Mouse (Mus musculus) B cell, adult 2 months (primary cell): ENCODE measurements around the gene Lipa.

ENCODE experiments used
- DNase-seq, 2 experiments: peaks; one replicate each; pipeline ENCODE4 v3.0.0; 2022

Gene Lipa

DNA sequence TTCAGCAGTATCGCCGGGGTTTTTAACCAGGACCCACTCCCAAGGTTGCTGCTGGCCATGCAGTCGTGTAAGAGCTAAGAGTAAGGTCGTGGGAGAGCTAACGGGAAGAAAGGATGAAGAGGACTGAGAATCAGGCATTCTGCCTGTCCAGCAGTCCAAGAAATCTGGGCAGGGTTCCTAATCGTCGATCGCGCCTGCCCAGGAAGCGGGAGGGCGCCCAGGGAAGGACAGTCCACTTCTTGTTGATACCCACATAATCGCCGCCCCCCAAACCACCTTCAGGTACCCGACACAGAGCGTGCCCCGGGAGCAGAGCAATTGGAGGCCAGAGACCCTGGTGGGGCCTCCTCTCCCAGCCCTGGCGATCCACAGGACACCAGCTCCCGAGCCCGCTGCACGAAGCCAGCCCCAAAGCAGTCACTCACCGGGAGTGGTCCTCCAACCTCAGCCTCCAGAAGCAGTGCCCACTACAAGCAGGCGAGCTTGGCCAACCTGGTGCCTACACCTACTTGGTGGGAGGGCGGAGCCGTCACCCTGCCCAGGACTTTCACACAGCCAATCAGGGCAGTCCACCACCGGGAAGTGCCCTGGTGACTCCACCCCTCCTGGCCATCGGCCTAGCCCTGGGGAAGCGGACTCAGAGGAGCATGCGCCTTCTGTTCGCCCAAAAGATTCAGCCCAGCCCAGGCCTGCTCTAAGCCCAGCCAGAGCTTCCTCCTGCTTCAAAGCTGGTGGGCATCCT, at the start of gene Lipa:
TSS of gene Lipa (minus strand) at position 534 of the 742 bp plus-strand sequence.
- peak; percentile 89 to 91 for DNase-seq

DNA sequence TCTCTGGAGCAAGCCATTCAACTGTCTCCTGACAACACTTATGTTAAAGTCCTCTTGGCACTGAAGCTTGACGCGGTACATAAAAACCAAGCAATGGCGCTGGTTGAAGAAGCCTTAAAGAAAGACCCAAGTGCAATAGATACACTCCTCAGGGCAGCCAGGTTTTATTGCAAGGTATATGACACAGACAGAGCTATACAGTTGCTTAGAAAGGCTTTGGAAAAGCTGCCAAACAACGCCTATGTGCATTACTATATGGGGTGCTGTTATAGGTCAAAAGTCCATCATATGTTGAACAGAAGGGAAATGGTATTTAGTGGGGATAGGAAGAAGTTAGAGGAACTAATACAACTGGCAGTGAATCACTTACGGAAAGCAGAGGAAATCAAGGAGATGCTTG, 46.4 kb upstream of the Lipa start:
- no peak for DNase-seq

DNA sequence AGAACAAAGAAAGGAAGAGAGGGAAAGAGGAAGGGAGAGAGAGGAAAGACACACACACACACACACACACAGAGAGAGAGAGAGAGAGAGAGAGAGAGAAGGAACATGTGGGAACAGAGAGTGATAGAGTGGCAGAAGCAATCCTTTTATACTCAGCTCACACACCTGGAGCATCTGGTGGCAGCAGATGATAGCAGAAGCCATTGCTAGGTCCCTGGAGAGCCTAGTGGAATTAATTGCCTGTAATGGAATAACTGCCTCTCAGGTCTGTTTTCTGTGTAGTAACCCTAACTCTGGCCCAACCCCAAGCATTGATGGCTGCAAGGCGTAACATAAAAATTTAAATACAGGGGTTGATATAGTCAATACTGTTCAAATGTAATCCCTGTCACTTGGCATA, 43.8 kb upstream of the Lipa start:
- DNase-seq = no peak

DNA sequence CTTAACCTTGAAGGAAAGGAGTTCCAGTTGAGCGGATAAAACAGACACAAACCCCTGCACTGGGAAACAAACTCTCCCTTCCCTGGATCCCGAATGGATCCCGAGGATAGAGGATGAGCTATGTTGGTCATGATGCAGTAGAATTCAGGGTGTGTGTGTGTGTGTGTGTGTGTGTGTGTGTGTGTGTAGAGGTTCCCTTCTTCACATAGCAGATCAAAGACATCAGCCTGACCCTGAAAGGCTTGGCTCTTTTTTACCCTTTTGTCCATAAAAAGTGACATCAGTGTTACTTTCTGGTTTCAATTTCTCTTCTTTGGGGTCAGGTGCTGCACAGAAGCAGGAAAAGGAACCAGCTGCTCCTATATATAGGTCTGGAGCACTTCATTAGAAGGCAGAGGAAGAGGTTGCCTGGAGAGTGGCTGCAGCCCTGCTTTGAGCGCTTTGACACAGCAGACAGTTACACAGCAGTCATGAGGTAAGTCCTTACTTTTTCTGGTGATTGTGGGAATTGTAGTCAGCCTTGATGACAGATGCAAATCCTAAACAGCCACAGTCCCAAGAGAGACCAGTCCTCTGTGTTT, 42.7 kb upstream of the Lipa start:
- peak; percentile 19 to 32 for DNase-seq

DNA sequence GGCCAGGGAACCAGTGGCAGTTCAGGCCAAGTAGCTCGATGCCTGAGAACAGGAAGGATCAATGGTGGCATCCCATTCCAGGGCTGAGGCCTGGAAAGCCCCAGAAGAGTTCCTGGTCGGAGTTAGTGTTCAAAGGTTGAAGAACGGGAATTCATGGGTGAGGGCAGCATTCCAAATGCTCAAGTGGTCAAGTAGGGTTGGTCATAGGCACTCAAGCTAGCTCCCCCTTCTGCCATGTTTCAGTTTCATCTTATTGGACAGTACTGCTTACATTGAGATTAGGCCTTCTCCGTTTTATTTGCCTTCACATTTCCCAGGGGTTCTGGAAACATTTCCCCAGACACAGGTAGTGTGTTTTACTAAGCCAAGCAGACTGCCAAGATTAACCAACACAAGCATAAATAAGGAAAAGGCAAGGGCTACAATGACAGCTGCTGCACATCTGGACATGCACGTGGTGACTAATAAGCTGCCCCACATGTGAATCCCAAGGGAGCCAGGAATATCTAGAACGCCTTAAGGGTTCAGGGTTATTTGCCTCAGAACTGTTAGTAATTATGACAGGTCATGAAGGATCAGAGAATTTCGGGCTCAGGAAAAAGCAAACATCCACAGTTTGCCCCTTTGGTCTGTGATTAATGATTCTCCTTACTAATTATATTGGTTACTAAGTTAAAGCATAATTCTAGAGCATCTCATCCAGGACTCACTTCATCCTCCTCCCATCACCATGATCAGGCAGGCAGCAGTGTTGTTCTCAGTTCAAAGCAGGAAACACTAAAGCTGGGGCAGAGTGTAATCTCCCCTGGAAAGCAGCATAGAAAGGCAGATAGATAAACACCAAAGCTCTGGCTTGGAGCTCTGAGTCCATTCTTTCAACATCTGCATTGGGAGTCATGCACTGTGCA, 42.0 kb upstream of the Lipa start:
- no peak for DNase-seq

DNA sequence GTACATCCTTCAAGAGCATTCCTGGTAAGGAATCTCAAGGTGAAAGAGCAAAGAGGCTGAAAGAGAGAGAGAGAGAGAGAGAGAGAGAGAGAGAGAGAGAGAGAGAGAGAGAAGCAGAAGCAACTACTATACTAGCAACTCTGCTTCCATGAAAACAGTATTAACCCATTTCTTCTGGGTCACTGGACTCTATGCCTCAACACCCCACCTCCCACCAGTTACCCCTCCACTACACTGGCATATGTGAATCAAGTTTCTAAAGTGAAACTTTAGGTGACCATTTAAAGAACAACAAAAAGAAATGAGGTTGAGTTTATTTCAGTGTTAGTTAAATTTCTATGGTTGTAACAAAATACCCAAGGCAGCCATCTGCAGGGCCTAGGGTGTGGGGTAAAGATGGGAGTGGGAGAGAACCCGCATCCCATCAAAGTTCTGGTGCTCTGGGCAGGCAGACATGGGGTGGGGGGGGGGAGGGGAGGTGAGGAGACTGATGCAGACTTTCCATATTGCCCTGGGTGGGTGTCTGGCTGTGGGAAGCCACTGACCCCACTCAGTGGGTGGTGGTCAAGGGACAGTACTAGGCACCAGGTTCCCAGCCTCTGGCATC, 39.0 kb upstream of the Lipa start:
- DNase-seq = no peak

DNA sequence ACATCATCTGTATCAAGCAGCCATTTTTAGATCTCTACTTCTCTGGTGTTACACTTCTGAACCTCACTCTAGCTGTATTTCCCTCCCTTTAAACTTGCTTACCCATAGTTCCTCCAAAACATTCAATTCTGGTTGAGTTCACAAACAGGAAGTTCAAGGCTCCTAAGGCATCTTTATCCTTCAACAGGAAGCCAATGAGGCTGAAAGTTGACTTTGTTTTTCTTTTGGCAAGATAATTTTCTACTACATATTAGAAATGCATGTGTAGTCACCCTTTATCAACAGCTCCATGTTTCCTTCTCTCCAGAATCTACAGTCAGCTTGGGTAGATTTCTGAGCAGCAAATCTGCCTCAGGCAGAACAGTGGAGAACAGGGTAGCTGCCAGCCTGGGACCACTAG, 35.3 kb upstream of the Lipa start:
- no peak for DNase-seq

DNA sequence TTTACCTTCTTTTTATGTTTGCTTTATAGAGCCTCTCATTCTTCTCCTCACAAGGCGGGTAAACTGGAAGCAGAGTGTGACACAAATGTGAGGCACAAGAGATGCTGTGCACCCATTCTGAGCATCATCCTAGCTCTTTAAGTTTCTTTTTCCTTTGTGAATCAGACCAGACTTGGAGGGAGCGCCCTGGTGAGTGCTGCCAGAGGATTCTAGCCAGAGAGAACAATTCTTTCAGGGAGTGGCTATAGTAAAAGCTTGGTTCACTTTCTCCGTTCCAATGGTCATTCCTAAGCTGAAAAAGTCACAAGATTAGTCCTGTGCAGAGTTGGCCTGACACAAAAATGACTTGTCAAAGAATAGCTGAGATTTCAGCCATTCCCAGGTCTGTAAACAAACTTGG, 29.3 kb upstream of the Lipa start:
- no peak for DNase-seq

DNA sequence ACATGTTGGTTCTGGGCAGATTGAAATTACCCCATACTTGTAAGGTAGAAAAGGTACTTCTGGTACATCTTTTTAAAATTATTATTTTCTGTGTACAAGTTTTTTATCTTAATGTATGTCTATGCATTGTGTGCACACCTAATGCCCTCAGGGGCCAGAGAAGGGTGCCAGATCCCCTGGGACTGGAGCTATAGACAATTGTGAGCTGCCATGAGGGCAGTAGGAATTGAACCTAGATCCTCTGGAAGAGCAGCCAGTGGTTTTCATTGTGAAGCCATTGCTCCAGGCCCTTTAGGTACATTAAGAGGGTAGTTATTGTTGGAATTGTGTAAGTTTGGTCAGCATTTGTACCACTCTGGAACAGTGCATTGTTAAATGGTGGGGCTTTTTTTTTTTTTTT, 26.8 kb upstream of the Lipa start:
- no peak for DNase-seq

DNA sequence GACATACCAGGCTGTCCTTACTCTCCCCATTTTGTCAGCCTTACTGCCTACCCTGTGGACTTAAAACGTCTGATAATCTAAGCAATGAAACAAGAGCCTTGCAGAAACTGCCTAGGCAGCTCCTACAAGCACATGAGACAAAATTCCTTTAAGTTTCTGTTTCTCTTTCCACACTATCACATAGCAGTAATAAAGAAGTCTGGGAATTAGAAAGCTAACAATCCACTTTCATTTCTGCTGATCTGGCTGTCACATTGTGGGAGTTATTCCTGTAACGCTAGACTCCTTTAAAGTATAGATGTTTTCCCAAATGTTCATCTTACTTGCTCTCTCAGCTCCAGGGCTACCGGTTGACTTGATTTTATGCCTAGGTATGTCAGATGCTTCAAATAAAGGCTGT, 26.2 kb upstream of the Lipa start:
- DNase-seq = no peak

DNA sequence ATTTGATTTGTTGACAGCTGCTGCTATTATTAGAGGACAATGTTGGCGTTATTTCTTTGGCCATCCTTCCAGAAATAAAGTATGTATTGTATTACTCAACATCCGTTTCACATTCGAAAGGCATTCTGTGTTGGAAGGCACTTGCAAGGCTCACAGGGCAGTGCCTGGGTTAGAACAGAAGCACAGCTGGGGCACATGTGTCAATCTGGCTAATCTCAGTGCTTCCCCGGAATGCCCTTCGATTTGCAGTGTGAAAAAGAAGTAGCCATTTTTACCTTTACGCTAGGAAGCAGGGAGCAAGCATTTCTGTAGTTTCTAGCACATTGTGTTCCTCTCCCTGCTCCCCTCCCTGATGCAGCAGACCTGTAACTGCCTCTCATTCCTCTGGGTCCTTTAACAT, 25.7 kb upstream of the Lipa start:
- no peak for DNase-seq

DNA sequence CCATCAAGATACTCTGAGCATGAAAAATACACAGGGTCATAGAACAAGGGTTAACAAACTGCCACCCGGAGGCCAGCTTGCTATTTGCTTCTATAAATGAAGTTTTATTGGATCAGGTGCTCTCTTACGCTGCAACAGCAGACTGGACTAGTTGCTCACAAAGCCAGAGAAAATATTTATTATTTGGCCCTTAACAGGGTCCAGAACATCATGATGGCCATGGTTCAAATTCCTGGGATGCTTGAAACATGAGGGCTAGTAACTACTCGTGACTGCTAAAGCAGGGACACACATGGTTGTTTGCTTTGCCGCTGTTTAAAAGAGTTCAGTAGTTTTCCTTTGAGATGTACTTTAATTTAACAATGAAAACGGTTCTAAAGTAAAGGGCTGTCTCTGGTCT, 24.7 kb upstream of the Lipa start:
- DNase-seq = no peak

DNA sequence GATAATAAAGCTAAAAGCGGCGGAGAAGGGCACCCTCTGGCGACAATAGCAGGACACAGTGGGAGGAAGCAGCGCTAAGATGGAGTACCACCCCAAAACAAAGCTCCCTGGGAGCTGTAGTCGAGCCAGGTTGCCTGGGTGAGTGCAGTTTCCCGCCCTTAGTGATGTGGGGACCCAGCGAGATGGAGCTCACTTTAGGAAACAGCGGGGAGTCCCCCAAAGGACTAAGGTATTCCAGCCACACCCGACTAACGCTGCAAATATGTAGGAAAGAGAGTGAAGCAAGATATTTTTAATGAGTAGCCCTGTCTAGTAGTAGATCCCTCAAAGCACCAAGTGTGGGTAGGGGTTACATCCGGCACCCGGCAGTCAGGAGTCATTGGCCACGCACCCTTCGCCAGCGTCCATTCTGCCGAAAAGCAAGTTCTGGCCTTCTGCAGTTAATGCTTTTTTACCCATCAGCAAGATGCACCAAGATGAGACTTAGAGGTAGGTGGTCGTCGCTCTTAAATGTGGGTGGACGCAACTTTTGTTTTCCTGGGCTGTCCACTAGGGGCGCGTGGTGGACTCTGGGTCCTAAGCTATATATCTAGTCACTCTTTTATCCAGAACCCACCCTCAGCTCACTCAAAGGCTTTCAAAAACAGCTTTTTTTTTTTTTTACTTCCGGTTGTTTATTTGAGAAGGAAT, 23.4 kb upstream of the Lipa start, which contains the start of gene Ifit2:
TSS of gene Ifit2 (plus strand) at position 161 of the 690 bp plus-strand sequence.
- DNase-seq = peak; percentile 69

DNA sequence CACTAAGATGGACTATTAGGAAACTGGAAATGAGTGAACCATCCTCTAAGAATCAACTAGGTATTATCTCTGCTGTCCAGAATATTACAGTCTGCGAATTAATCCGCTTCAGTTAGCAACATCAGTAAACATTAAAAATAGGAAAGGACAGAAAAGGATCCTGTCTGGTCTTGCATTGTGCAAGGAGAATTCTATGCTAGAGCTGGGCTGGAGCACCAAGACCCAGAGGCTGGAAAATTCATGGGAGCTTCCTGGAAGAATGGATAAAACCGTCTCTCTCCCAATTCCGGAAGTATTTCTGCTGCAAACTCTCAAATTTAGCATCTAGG, 22.9 kb upstream of the Lipa start:
- no peak for DNase-seq

DNA sequence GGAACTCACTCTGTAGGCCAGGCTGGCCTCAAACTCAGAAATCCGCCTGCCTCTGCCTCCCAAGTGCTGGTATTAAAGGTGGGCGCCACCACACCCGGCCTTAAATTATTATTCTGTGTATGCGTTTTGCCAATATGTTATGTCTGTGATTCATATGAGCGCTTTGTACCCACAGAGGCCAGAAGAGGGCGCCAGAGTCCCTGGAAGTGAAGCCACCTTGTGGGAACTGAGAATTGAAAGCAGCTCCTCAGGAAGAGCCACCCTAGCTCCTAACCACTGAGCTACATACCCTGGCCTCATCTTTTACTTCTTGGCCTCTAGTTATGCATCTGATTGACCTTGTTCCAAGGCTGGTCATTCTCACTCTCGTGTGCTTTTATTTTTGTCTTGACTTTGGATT, 20.7 kb upstream of the Lipa start:
- peak; percentile 91 to 92 for DNase-seq

DNA sequence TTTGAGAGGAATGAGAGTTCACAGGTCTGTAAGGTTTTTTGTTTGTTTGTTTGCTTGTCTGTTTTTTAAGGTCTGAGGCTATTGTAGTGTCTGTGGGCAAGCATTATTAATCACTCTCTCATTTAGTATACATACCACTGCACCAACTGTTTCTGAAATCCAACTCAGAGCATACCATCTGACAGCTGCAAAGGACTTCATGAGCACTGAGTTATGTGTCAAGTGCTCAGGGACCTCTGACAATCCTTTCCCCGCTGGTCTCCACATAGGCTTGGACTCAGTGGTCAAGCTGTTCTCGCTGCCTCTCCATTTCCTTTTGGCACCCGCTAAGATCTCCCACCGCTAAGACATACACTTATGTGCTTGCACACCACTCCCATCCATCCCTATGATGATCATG, 18.9 kb upstream of the Lipa start:
- no peak for DNase-seq

DNA sequence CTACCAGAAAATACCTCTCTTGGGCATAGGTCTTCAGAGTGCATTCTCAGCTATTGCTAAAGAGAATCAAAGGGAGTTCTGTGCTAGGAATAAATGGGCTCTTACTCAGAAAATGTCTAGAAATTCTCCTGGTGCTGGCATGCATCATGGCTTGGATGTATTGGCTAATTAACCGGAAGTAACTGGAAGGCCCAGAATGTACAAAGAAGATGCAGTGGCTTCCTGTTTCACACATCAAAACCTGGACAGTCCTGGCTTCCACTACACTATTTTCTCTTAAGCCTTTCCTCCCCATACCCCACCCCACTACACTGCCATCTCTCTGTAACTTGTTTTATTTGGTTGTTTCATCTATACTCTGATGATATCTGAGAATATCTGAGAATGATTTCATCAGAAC, 12.1 kb upstream of the Lipa start:
- no peak for DNase-seq

DNA sequence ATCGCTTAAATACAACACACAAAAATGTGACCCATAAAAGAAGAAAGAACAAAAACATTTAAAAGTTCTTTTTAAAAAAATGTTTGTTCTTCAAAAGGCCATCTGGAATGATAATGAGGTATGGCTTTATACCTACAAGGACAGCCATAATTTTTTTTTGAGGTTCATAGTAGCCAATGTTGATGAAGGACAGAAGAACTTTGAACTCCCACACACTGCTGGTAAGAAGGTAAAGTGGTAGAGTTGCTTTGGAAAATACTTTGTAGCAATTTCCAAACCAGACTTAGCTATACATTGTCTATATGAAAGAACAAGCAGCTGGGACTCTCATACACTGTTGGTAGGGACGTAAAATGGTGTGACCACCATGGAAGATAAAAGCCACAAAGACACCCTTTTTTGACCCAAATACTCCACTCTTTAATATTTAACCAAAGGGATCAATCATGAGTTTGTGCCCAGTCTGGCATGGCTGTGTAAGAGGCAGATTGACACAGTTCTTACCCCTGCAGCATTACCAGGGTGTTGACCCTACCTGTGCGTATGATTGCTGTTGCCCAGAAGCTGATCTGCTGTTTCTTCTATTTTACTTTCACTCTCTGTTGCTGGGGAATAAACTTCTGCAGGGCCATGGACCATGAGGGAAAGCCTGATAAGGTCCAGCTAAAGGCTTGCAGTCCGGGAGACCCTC, 4.9 kb upstream of the Lipa start:
- no peak for DNase-seq

DNA sequence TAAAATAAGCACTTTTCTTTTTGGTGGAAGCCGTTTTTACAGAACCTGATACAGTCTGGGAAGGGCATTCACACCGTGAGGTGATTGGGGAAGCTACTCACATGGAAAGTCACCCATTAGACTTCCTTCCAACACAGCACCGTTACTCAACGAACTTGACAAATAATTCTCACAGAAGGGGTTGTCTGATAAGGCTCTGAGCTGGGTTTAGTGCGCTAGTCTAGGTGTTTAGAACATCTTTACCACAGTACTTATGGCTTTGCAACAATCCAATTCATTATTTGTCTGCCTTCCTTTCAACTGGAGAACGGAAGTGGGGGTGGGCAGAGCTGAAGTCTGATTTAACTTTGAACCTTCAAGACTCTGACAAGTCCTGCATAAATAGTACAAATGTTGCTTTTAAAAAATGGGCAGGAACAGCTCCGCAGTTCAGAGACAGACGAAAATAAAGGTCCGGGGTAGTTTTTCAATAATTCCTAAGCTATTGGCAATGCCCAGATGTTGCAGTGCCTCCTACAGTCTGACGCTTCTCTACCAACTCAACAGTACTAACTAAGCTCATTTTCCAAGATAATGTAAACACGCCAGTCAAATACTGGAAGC, 852 bp downstream of the Lipa start:
- peak; percentile 42 to 46 for DNase-seq

DNA sequence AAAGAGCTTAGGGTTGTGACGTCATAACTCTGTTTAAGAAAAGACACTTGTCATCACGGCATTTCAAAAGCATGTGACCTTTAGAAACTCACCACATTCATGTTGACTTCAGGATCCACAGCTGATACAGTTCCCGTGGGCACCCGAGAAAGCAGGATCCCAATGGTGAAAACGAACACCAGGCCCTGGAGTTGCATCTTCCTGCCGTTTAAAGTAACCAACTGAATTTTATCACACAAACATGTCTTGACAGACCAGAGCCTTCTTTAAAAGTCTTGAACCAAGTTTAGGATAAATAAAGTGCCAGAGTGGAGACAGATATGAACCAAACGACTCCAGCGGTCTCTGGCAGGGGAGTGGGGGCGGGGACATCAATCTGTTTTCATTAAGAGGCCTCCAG, 2.6 kb downstream of the Lipa start:
- no peak for DNase-seq

DNA sequence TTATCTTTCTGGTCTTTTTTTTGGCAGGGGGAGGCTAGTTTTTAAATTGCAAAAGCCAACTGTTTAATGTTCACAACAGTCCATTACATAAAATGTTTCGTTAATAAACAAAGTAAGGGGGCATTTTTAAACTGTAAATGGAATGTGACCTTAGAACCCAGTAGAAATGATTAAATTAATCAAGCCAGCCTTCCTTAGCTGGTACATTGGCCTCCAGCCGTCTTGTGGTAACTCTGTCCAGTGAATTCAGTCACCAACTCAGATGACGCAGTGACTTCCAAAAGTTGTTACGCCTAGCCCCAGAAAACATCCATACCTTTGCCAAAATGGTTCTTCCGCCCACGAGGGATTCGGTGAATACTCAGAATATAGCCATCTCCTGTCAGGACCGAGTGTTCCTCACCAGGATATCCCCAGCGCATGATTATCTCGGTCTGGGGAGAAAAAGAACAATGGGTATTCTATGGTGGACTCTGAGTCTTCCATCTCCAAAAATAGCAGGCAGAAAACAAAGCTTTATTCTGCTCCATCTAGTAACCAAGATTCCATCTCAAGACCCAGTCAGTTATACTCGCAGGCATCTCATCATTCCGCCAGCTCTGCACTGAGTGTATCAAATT, 4.1 kb downstream of the Lipa start:
- no peak for DNase-seq
